Mouse (Mus musculus): ENCODE data around the gene Exoc3l4. TPM values are rescaled to one million over a fixed set of nuclear protein-coding genes. Genes with fewer than 3 reads are reported as not detected.

Gene Exoc3l4
- 0.73 TPM in 1 of 4 replicates, not detected in the others for total RNA-seq (2023)

GRCm38 (mm10) chr12:111416921-111417779, at the start of gene Exoc3l4:
TSS of gene Exoc3l4 (plus strand) at chr12:111417017.

GRCm38 (mm10) chr12:111377376-111377973, 39.3 kb upstream of the Exoc3l4 start, which contains the start of gene Cdc42bpb:
TSS of gene Cdc42bpb (minus strand) at chr12:111377718.

GRCm38 (mm10) chr12:111406622-111407021, 10.2 kb upstream of the Exoc3l4 start, which contains the start of gene Lbhd2:
TSS of gene Lbhd2 (plus strand) at chr12:111406809.

GRCm38 (mm10) chr12:111442309-111443010, 25.6 kb downstream of the Exoc3l4 start, which contains the start of gene Tnfaip2:
TSS of gene Tnfaip2 (plus strand) at chr12:111442469.

Other genes with a start within 250 kb of the Exoc3l4 start
- gene 4930595D18Rik, start 232.5 kb upstream of the Exoc3l4 start, total RNA-seq (2023) = 0.76 TPM in 1 of 4 replicates, not detected in the others
- gene Amn, start 145.9 kb upstream of the Exoc3l4 start, total RNA-seq (2023) = 3.0 to 5.8 TPM (median 5.4 TPM) in 4 replicates
- gene Cdc42bpb, start 39.3 kb upstream of the Exoc3l4 start, total RNA-seq (2023) = 11.6 to 13.2 TPM (median 12.3 TPM) in 4 replicates
- not detected in 4 replicates for gene Lbhd2, start 10.2 kb upstream of the Exoc3l4 start, total RNA-seq (2023)
- 2.7 to 7.0 TPM (median 5.1 TPM) in 4 replicates for gene Tnfaip2, start 25.5 kb downstream of the Exoc3l4 start, total RNA-seq (2023)
- gene Gm266, start 68.8 kb downstream of the Exoc3l4 start, total RNA-seq (2023) = not detected in 4 replicates
- gene Eif5, start 121.0 kb downstream of the Exoc3l4 start, total RNA-seq (2023) = 1,164 to 1,231 TPM (median 1,180 TPM) in 4 replicates
- 77.7 to 92.2 TPM (median 85.0 TPM) in 4 replicates for gene Mark3, start 157.5 kb downstream of the Exoc3l4 start, total RNA-seq (2023)

All from B cell, adult 62 days (primary cell).